Mouse (Mus musculus) kidney, adult 18-20 months (tissue): Measurements from ENCODE around the gene Prdm5.

Source experiments
- DNase-seq: peaks from one replicate; pipeline ENCODE4 v3.0.0; 2021

Gene Prdm5

DNA sequence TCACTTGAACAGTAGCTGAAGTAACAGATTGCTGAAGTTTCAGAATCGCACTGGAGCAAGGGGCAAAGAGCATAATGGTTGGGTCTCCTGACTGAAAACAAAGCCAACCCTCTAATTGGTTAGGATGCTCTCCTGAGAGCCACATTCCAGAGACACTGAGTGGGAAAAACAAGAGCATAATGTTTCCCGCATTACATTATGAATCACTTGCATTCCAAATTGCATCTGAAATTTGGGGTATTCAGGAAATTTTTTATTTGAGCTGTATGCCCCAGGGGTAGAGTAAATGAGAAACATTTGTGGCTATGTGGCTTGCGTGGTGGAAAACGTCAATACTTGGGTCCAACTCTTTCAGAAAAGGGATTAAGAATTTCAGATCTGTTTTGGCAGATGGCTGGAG lies 55.2 kb downstream of the Prdm5 start:
- DNase-seq, result no peak

DNA sequence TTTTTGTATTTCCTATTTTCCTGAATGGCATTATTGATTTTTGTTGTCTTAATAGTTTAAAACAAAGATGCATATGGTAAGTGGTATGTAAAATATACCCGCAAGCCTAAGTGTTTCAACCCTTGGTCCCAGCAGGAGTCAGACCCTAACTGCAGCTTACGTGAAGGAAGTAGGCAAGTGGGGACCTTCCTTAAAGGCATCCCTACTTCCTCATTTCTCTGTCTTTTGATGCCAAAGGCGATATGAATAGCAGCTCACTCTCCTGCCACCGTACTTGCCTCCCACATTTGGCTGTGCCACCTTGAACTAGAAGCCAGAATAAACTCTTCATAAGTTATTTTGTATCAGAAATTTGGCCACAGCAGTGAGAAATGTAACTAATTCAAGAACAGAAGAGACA lies 63.8 kb downstream of the Prdm5 start:
- DNase-seq, result no peak

DNA sequence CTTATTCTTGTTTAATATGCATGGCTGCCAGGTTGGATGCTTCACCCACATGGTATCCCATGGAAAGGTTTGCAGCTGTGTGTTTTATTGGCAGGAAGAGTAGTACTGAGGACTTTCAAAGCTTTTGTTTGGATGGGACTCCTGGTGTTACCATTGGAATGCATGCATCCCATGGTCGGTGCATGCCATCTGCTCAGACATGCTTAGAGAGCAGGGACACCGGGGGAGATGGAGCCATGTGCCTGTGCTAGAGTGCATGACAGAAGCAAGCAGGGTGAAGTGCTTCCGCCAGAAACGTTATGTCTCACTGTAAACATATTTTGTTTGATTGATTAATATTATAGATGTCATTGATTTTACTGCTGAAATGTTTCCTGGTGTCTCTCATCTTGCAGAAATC lies 70.3 kb downstream of the Prdm5 start:
- no peak for DNase-seq

DNA sequence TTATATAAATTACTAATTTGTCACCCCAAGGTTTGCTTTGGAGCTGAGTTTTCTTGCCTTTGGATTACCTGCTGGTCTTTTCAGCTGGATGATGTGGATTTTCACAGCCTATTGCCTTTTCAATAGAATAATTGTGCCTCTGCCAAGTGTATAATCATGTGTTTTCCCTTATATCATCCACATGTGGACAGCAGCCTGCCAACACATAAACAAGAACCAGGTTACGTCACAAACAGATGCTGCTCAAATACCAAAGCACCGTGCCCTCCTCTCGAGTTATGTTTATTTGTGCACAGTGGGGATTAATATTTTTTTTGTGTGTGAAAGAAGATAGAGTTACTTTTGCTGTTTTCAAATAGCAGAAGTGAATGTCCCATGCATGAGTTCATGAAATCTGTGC lies 70.9 kb downstream of the Prdm5 start:
- DNase-seq, result no peak

DNA sequence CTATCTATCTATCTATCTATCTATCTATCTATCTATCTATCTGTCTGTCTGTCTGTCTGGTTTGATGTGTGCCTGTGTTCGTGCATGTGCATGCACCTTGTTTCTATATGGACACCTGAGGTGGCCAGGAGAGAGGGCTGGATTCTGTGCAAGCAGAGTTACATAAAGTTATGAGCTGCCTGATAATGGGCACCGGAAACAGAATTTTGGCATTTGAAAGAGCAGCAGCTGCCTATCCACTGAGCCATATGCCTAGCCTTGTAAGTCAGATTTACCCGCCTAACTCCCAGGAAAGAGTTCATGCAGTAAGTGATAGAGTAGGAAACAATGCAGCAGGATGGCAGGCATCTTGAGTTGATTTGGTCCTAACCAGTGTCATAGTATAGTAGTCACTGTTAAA lies 71.4 kb downstream of the Prdm5 start:
- no peak for DNase-seq

DNA sequence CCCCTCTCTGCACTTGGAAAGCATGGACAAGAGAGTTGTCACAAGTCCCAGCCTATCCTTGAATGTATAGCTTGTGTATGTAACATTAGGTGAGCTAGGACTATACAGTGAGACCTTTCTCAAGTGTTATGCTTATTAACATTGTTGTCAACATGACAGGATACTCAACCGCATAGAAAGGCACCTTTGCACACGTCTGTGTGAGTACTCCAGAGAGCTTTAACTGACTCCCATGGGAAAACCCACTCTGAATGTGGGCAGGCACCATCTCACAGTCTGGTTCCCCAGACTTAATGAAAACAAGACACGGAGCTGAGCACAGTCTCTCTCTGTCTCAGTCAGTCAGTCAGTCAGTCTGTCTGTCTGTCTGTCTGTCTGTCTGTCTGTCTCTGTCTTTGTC lies 75.2 kb downstream of the Prdm5 start:
- no peak for DNase-seq

DNA sequence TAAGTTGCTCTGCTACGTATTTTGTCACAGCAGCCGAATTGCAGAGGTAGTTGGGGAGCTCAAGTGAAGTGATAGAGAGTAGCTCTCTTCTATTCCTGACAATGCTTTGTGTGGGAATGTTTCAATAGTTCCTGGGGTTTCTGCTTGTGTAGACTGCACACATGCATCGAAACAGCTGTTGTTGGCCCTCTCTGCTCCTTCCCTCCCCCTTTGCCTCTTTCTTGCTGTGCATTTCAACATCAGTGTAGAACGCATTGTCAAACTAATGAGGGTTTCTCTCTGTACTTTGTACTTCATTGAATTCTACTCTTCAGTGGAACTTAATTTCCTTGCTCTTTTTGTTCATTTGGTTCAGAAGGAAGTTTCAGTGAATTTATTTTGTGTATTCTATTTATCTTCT lies 75.8 kb downstream of the Prdm5 start:
- no peak for DNase-seq

DNA sequence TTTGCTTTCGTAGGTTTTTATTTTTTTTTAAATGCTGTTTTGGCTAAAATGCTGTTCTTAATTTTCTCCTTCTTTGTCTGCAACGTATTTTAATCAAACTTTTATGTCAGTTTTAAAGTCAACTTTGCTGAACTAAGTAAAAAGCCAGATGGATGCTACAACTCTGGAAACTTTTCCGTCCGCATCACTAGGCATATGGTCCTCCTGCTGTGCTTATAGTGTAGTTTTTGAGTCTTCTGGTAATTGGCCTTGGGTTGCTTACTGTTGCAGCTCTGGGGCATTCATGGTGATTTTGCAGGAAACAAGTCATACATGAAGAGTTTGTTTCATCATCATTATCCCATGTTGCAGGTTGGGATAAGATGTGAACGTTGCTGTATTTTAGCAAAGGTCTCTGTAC lies 81.8 kb downstream of the Prdm5 start:
- DNase-seq, result no peak

DNA sequence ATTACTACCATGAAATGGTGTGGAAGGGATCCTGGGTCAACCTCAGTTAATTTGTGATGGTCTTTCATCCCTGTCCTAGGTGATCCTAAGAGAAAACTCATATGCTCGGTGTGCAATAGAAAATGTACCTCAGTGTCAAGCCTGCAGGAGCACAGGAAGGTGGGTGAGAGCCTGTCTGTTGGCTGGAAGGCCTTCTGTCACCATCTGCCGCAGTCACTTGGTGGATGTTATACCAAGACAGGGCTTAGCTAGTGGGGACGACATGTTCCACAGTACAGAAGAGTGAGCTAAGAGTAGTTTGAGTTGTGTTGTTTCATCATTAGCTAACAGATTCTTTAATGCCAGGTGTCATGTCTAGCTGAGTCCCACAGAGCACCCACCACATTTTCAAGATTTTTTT lies 84.0 kb downstream of the Prdm5 start:
- no peak for DNase-seq

DNA sequence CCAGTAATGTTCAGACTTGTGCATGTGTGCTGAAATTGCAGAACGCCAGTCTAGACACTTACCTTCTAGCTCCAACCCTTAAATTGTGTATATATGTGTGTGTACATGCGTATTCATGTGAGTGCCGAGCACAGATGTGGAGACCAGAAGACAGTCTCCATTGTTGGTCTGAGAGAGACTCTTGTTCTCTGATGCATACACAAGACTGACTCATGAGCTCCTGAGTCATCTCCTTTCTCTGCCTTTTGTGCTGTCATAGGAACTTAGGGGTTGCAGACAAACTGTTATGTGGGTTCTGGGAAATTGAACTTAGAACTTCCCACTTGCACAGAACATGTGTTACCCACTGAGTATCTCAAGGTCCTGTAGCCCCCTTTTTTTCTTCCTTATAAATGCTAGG lies 85.4 kb downstream of the Prdm5 start:
- DNase-seq, result no peak

DNA sequence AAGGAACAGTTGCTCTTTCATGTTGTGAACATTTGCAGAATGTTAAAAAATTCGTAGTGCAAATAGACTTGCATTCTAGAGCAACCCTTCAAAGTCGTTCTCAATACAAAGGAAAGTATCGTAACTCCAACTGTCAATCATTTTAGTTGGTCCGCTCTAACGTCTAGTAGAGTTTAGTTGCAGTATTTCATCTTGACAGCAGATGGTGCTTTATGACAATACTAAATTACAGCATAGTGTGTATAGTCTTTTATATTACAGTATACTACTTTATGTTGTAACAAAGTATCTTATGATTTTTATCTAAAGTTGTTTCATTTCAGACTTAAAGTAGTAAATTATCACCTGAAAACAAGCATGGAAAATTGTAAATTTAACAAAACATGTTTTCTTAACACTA lies 86.1 kb downstream of the Prdm5 start:
- no peak for DNase-seq

DNA sequence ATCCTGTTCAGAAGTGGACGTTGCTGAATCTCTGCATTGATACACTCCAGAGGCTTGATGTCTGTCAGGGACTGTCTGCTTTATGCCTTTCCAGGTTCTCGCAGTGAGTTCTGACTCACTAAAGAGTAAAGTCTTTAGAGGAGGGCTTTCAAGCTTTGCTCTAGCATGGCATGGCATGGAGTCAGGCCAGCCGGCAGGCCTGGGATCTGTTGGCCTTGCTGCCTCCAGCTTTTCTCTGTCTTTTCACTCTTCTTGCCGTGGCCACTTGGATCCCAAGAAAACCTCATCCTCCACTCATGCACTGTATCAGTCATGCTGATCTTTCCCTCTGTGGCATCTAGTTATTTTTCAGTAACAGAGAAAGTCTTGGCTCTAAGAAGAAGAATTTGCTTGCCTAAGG lies 87.1 kb downstream of the Prdm5 start:
- no peak for DNase-seq

DNA sequence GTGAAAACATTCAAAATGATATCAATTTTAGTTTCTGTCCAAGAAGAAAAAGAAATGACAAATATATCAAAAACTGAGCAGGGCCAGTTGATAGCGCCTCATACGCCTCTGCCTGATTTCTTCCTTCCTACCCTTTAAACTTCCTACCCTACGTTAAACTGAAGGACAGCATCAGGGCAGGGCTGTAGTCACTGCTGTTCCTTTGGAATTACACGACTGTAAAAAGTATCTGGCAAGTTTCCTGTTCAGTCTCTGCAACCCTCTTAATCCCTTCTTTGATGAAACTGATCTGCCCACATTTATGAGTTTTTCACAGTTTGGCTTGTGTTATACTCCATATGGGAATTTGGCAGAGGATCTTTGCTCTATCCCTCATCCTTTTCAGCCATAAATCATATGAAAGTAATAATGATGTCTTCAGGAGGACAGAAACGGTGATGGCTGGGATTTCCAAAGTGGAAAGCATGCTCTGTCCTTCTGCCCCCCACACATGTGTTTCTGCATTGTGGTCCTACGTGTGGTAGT lies 93.0 kb downstream of the Prdm5 start:
- no peak for DNase-seq

DNA sequence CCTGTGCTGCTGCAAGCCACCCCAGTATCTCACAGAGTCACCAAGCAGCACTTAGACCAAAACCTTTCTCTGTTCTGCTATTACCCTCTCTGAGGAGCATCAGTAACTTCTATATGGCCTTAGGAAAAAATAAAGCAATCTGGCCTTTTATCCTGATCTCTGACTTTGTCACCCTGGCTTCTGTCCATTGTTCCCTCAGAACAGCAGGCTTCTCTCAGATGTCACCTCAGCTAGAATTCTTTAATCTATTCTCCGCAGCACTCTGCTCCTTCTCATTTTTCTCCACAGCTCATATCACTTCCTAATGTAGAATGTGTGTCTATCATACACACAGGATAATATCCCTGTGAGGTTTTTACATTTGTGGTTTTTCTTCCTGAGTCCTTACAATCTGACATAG lies 99.5 kb downstream of the Prdm5 start:
- no peak for DNase-seq

DNA sequence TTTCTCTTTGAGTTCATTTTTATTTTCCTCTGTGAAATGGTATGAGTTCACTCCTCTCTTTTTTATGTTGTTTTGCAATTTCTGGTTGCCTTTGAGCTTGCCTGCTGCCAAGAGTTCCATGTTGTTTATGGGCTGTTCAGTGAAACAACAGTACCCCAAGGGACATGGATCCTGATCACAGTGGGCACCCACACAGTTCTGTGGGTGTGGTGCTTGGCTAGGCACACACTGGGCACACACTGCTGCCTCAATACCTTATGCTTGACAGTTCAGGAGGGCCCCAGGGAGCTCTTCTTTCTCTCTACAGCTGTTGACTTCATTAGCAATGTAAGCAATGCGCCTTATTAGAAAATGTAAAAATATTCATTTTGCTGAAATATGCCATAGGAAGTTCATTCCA lies 110.0 kb downstream of the Prdm5 start:
- no peak for DNase-seq

DNA sequence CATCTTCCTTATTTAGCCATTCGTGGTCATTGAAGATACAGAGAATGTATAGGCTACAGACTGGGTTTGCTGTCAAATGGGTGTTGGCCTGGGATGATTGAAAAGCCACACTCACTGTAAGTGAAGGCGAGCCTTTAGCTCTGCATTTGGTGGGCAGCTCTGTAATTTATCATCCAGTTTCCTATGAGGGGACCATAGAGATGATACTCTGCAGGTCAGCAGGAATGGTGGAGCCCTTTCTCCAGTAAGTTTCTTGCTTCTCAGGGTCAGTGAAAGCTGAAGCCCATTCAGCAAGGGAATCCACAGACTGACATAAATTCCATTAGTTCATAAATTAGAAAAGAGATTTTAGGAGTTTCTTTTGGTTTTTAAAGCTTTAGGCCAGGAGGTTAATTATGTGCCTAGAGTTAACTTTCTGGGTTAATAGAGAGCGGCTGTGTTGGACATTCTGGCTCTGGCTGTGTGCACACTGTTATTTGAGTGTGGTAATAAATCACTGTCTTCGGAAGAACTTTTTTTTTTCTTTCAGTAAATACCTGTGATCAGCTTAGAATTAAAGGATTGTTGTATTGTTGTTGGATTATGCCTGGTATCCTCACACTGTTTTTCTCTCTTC lies 113.4 kb downstream of the Prdm5 start:
- DNase-seq, result no peak

DNA sequence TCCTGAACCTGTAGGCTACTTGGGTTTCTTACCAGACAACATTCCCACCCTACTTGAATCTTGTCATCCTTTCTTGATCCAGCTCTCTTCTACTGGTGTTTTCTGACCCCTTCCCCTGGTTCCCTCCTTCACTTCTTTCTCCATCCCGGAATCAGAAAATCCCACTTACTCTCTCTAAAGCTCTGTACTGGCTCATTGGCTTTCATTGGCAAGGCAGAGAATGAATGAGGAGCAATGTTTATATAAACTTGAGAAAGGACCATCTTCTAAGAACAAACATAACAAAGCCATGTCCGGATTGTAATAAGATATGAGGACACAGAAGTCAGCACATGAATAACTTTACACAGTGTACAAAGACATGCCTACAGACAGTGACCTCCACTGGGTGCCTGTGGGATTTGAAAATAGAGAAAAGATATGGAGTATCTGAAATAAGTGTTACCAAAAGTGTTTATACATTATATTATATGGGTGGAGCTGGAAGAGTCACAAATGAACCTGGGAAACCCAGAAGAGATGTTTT lies 127.9 kb downstream of the Prdm5 start:
- no peak for DNase-seq

DNA sequence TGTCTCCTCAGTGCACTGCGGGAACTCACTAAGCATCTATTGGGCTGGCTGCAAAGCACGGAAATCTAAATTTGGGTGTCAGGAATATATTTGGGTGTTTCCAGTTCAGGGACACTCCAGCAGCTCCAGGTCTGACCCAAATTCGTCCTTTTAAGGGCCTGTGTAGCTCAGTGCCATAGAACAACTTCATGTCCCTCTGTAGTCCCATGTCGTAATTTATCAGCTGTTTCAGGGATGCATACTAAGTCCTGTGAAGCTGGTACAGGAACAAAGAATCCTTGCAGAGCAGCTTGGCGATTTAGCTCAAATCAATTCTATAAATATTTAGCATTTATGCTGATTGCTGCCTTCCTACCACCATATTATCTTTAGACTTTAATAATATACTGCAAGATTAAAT lies 136.6 kb downstream of the Prdm5 start:
- DNase-seq, result no peak

DNA sequence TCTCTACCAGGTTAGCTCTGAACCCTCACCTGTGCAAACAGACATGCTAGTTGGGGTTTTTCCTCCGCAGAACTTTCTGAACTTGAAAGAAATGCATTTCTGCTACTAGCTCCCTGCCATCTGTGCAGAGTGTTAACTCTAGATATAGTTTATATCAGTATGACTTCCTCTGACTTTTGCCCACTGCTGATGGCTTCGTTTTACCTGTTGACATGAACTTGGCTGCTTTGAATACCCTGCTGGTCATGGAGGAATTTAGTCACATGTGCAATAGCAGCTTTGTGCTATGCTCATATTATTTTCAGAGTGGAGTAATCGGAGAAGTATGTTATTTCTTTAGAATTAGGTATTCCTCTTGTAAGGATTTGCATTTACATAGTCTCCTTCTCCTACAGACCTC lies 142.9 kb downstream of the Prdm5 start:
- no peak for DNase-seq

DNA sequence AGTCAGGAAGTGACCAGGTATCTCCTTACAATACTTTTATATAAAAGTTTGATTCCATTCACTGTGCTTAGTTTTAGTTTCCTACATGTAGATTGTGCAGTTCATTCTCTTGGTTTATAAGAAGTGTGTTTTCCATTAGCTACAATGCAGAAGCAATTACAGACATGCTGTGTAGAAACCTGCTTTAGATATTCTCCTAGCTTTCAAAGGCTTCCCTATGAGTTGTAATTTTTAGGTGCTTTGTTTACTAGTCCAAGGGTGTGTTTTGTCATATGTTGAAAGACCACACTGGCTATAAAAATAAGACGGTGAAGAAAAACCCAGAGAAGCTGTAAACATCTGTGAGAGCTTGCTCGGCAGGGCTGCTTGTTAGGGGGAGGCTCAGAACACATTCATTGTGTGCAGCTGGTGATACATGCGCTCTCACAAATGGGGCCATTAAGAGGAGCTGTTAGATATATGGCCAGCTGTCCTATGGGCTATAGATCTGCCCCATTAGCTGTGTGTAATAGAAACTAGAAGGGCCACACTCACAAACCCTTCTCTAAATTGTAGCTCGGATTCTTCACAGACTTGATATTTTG lies 144.8 kb downstream of the Prdm5 start:
- DNase-seq, result no peak

DNA sequence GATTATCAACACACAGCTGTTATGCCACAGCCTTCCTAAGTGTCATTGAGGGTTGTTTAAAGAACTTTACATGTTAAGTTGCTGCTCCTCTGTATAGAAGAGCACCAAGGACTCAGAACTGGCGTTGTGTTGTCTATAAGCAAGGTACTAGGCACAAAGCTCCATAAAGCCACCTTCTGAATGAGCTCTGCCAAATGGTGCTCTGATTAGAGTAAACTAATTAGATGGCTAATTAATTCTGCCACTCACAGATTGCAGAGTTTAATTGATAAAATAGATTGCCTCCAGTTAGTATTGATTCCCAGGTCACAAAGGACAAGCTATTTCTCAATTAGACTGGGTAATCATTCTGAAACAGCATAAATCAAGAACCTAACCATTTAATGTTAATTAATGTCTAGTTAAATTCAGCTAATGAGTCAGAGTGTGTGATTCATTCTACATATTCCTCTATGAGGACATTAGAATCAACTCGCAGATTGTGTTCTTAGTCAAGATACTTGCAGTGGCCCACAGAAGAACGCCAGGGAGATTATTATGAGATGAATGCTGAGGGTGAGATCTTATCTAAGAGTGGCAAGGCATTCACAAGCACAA lies 147.0 kb downstream of the Prdm5 start:
- no peak for DNase-seq

DNA sequence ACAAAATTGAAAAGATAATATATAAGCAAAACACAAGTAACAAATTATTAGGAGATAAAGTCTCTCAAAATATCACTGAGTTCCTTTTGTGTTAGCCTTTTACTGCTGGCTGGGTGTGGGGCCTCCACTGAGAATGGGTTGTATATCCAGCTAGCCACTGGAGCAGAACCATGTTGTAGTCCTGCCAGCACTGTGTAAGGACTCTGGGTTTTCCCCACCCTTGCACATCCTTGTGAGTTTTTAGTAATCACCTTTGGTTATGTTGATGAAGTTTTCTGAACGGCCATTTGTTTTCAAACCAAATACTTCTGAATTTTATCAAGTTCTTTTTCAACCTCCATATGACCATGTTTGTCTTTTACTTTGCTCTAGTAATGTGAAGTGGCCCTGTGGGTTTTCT lies 151.7 kb downstream of the Prdm5 start:
- DNase-seq, result no peak

DNA sequence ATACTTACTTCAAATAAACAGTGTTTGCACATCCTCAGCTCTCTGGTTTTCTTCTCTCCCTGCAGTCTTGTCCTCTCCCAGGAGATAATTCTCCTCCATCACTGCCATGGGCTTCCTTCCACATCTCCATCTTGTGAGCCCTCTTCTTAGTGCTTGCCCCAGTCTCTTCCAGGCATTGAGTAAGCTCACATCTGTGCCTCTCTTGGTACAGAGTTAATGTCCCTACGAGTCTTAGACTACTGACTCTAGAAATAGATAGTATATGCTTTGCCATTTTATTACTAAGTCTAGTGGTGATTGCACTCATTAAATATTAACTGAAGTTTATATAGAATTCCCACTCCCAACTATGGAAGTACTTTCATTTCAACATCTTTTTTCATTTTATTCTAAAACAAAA lies 154.0 kb downstream of the Prdm5 start:
- DNase-seq, result no peak

DNA sequence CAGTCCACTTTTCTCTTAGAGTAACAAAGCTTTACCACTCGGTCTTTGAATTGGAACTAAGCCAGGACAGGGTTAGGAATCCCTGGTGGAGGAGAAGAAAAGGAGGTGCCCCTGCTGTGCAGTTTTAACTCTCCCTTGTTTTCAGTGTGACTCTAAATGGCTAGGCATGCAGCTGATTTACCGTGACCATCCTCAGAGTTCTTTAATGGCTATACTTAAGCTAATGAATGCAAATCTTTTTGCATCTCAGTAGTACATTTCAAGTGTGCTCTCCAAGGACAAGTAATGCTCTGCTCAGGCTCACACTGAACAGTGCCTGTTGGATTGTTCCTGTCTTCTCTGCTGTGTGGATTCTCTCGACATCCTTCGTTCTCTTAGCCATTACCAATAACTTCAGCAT lies 154.4 kb downstream of the Prdm5 start:
- DNase-seq, result no peak
